Mouse (Mus musculus) thymus, adult 2 months (tissue): ENCODE data around the gene Stk40.

Experiments used
- CTCF ChIP-seq: fragments of 200-500 bp; IDR thresholded peaks from 2 replicates; pipeline ENCODE4 v1.5.1; 2012; ENCODE audit warnings: mild to moderate bottlenecking, control low read depth, low read length, moderate library complexity, borderline replicate concordance; ENCODE audit not compliant: control insufficient read depth, poor library complexity, insufficient read depth; ENCODE audit errors: extremely low read depth
- POLR2A ChIP-seq: fragments of 200-500 bp; IDR thresholded peaks from 2 replicates; pipeline ENCODE4 v1.6.1; 2012; ENCODE audit warnings: mild to moderate bottlenecking, low read length, control low read depth, moderate library complexity; ENCODE audit not compliant: control insufficient read depth, poor library complexity, insufficient read depth; ENCODE audit errors: extremely low read depth

GRCm38 (mm10) chr4:126119051-126119450 lies 15.3 kb downstream of the Stk40 start:
- TF ChIP-seq POLR2A (no peak), CTCF (no peak)
